Mouse (Mus musculus) heart, embryonic 11.5 days (tissue): ENCODE measurements around the gene Kcnk6. TPM values are rescaled to one million over a fixed set of nuclear protein-coding genes. Genes with fewer than 3 reads are reported as not detected.

Experiments used
- ATAC-seq: fragments of 200-750 bp; cut with Nextera tagmentation; replicated peaks from 2 replicates; pipeline ENCODE4 v1.8.0; 2017; ENCODE audit warnings: moderate library complexity; ENCODE audit not compliant: insufficient number of reproducible peaks, low FRiP score, low TSS enrichment
- H3K27ac ChIP-seq: fragments of 300-500 bp; sonication (generic); 2 replicates; pipeline ENCODE4 v1.5.1; 2014; ENCODE audit warnings: mild to moderate bottlenecking, low read depth, low read length
- H3K27me3 ChIP-seq: fragments of 300-500 bp; sonication (generic); 2 replicates; pipeline ENCODE4 v1.6.1; 2014; ENCODE audit warnings: mild to moderate bottlenecking, low read length, mixed read lengths; ENCODE audit not compliant: control insufficient read depth, insufficient read depth
- H3K36me3 ChIP-seq: fragments of 300-500 bp; sonication (generic); 2 replicates; pipeline ENCODE4 v1.6.1; 2014; ENCODE audit warnings: mild to moderate bottlenecking, low read length, moderate library complexity, mixed read lengths; ENCODE audit not compliant: control insufficient read depth, insufficient read depth
- H3K4me1 ChIP-seq: fragments of 300-500 bp; sonication (generic); 2 replicates; pipeline ENCODE4 v1.6.1; 2014; ENCODE audit warnings: low read length; ENCODE audit not compliant: control insufficient read depth, insufficient read depth
- H3K4me2 ChIP-seq: fragments of 300-500 bp; sonication (generic); 2 replicates; pipeline ENCODE4 v1.6.1; 2014; ENCODE audit warnings: mild to moderate bottlenecking, moderate library complexity
- H3K4me3 ChIP-seq: fragments of 300-500 bp; sonication (generic); 2 replicates; pipeline ENCODE4 v1.5.1; 2014; ENCODE audit warnings: low read depth, low read length
- H3K9ac ChIP-seq: fragments of 300-500 bp; sonication (generic); 2 replicates; pipeline ENCODE4 v1.6.1; 2014; ENCODE audit warnings: mild to moderate bottlenecking, low read depth, low read length, moderate library complexity
- H3K9me3 ChIP-seq: fragments of 300-500 bp; sonication (generic); replicated peaks from 2 replicates; pipeline ENCODE4 v1.6.1; 2016; ENCODE audit warnings: low read length; ENCODE audit not compliant: control insufficient read depth
- WGBS: fragments of 180-500 bp; shearing (Covaris S2); extraction: QIAGEN DNeasy Blood & Tissue Kit; methylation state at CpG from one replicate; pipeline ENCODE4 v1.1.7; 2014; ENCODE audit not compliant: insufficient replicate concordance; 5-methylcytosine and 5-hydroxymethylcytosine counted together
- polyA plus RNA-seq: library from polyadenylated mRNA; unstranded; fragments of >200 nt; fragmentation: Nextera tagmentation; extraction: Ambion mirVana; gene quantifications from 2 replicates; pipeline ENCODE4 v1.2.1, GENCODE M21; 2014

The Kcnk6 gene
- polyA plus RNA-seq, 1 experiment from 2014 or later, result 0.89 TPM

DNA sequence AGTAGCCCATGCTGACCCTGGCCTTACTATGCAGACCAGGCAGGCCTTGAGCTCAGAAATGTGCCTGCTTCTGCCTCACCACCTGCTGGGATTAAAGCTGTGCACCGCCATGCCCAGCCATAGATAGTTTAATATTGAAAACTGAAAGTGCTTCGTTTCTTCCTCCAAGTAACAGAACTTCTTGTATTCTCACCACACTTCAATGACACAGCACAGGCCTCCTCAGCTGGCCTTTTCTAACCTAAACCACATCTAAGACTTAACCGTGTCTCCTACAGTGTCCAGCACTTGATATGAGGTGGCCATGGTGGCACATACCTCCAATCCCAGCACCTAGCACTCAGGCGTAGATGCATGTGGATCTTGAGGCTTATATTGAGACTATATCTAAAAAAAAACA, 38.1 kb upstream of the Kcnk6 start:
- no peaks in the 10 kb centered on the region for H3K9me3 ChIP-seq
- no peak overlapping the region for H3K9ac ChIP-seq
- no peak overlapping the region for H3K4me3 ChIP-seq
- H3K27me3 ChIP-seq, result no peaks in the 10 kb centered on the region
- WGBS, result 80% methylated on average over 4 of the region's 4 CpGs
- H3K27ac ChIP-seq, result no peak overlapping the region
- ATAC-seq, result no peak
- no peaks in the 10 kb centered on the region for H3K36me3 ChIP-seq
- peaks cover 10% of the 10 kb centered on the region for H3K4me1 ChIP-seq
- H3K4me2 ChIP-seq, result no peak overlapping the region

DNA sequence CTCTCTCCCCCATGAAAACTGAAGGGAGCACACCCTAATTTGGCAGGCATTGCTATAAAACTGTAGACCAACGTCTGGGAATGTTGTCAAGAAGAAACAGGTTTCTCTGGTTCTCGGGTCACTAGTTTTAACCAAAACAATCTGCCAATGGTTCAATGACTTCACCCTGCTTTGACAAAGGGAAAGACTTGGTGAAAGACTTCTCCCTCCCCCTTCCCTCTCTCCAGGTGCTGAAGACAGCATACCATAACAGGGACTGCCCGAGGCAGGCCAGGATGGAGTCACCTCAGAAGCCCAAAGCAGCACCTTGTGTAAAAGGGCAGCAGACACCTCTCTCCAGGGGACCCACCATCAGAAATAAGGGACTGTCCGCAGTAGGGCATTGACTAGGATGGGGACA, 34.6 kb upstream of the Kcnk6 start:
- H3K4me2 ChIP-seq, result no peak overlapping the region
- H3K27ac ChIP-seq, result no peak overlapping the region
- H3K9me3 ChIP-seq, result no peaks in the 10 kb centered on the region
- ATAC-seq, result no peak
- peaks cover 4% of the 10 kb centered on the region for H3K4me1 ChIP-seq
- no peaks in the 10 kb centered on the region for H3K36me3 ChIP-seq
- no peak overlapping the region for H3K4me3 ChIP-seq
- WGBS, result 60% methylated on average over 4 of the region's 4 CpGs
- H3K27me3 ChIP-seq, result no peaks in the 10 kb centered on the region
- H3K9ac ChIP-seq, result no peak overlapping the region

DNA sequence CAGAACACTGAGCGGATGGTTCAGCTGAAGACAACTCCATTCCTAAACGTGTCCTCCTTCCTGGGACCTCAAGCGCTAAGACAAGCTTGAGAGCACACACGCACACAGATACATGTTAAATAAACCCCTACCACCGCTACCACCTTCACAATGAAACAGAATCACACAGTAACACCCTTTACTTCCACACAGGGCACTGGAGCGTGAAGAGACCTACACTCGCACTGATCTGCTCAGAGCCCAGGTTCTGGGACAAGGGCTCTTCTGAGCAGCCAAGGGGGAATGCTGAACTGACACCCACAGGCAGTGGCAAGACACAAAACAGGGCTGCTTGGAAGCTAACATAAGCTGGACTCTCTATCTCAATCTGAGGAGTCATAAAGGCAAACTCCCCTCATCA, 33.3 kb upstream of the Kcnk6 start:
- no peak for ATAC-seq
- no peaks in the 10 kb centered on the region for H3K9me3 ChIP-seq
- H3K9ac ChIP-seq, result no peak overlapping the region
- no peaks in the 10 kb centered on the region for H3K27me3 ChIP-seq
- no peak overlapping the region for H3K4me2 ChIP-seq
- 0 out of 2 replicates have a peak, but pooled peaks cover 2% of the 10 kb centered on the region for H3K4me1 ChIP-seq
- WGBS, result 77% methylated on average over 7 of the region's 7 CpGs
- H3K36me3 ChIP-seq, result no peaks in the 10 kb centered on the region
- no peak overlapping the region for H3K4me3 ChIP-seq
- H3K27ac ChIP-seq, result 0 out of 2 replicates have a peak overlapping the region, but pooled peaks have one; percentile 29

DNA sequence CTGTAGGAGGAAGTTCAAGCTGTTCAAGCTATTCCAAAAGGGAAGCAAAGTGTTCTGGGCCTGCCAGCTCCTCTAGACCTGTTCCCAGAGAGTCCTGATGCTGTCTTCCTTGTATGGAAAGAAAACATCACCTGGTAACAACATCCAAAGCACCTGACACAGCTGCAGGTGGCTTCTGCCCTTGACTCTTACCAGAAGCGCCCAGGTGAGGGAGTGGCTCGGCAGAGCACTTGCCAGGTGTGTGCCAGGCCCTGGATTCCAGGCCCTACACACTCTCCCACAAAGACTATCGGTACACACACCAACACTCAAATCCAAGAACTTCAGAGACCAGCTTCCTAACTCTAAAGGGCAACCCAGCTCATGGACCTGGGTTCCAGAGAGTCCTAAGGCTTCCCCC, 31.5 kb upstream of the Kcnk6 start:
- H3K9me3 ChIP-seq, result no peaks in the 10 kb centered on the region
- H3K9ac ChIP-seq, result no peak overlapping the region
- H3K27me3 ChIP-seq, result no peaks in the 10 kb centered on the region
- no peaks in the 10 kb centered on the region for H3K36me3 ChIP-seq
- H3K27ac ChIP-seq, result no peak overlapping the region
- H3K4me1 ChIP-seq, result 0 out of 2 replicates have a peak, but pooled peaks cover 6% of the 10 kb centered on the region
- H3K4me2 ChIP-seq, result no peak overlapping the region
- no peak for ATAC-seq
- no peak overlapping the region for H3K4me3 ChIP-seq
- 84% methylated on average over 3 of the region's 3 CpGs for WGBS

DNA sequence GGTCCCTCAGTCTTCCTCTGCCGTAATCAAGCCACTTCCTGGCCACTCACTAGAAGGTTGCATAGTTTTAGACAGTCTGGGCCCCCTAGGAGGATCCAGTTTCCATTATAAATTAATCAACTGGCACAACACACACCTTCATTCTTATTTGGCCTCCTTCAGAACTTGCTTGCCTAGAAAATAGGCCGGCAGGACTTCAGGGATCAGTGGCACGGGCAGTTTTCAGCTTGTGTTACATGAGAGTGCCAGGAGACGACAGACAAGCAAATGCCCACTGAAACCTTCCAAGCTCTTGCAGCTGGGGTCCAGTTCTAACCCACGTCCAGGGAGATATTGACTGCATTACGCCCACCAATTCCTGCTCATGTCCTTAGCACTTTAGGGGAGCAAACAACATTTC, 29.8 kb upstream of the Kcnk6 start:
- ATAC-seq, result no peak
- Histone ChIP-seq H3K4me1 (peaks cover 9% of the 10 kb centered on the region; the same call in 1 of the 2 replicates), H3K4me3 (no peak overlapping the region), H3K9ac (no peak overlapping the region), H3K27ac (no peak overlapping the region), H3K27me3 (no peaks in the 10 kb centered on the region), H3K4me2 (no peak overlapping the region), H3K36me3 (no peaks in the 10 kb centered on the region), H3K9me3 (no peaks in the 10 kb centered on the region)
- WGBS, result 65% methylated on average over 6 of the region's 6 CpGs

DNA sequence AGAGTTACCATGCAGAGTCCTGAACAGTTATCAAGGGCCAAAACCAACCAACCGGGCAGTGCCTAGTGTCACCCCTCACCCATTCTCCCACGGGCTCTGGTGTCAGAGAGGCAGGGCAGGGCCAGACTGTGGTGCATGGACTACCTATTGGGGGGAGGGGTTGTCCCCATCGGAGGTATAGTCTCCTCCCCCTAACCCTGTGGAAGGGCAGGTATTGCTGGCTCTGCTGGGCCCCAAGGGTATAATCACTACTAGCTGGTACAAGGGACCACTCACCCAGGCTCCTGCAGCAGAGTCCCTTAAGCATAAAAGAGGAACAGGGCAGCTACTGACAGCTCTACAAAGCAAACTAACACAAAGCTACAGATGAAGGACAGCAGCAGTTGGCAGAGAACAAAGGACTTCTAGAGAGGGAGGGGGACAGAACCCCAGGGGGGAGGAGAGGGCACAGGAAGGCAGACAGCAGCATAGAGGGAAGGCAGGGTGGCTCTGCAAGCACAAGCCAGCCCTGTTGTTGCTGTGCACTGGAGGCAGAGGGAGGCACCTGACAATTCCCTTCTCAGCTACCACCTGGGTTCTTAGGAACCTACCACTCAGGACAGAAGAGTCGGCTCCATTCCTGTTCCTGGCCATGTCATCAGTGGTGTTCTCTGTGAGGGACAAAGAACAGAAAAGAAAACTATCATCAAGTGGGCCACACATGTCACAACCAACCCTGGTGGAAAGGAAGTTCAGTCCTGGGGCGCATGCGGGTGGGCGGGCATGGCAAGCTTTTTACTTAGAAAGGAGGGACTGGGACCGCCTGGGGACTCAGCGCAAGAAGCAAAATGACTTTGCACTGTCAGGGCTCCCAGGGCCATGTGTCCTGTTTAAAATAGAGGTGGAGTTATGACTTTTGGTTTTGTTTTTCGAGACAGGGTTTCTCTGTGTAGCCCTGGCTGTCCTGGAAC, 27.7 kb upstream of the Kcnk6 start:
- no peak overlapping the region for H3K4me2 ChIP-seq
- no peak overlapping the region for H3K27ac ChIP-seq
- H3K9ac ChIP-seq, result no peak overlapping the region
- no peaks in the 10 kb centered on the region for H3K9me3 ChIP-seq
- H3K27me3 ChIP-seq, result no peaks in the 10 kb centered on the region
- no peak for ATAC-seq
- no peaks in the 10 kb centered on the region for H3K36me3 ChIP-seq
- H3K4me1 ChIP-seq, result peaks cover 9% of the 10 kb centered on the region; the same call in 1 of the 2 replicates
- WGBS, result 73% methylated on average over 10 of the region's 10 CpGs
- no peak overlapping the region for H3K4me3 ChIP-seq

DNA sequence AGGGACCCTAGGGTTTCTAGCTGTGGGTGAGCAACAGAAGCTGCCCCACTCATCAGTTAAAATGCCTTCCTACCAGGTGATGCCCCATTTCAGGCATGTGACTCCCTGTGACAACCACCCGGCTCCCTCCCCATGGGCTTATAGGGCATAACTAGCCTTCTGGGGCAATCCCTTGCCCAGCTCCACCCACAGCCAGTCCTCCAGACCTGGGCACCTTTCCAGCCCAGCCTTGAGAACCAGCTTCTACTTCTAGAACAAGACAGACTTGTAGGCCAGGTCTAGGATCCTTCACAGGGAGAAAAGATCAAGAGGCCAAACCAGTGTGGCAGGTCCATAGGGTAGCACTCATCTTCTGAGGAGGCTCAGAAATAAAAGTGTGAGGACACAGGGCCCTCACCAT, 25.1 kb upstream of the Kcnk6 start:
- Histone ChIP-seq H3K4me1 (peaks cover 9% of the 10 kb centered on the region; the same call in 1 of the 2 replicates), H3K27ac (no peak overlapping the region), H3K4me3 (no peak overlapping the region), H3K9me3 (no peaks in the 10 kb centered on the region), H3K4me2 (no peak overlapping the region), H3K27me3 (no peaks in the 10 kb centered on the region), H3K9ac (no peak overlapping the region), H3K36me3 (no peaks in the 10 kb centered on the region)
- no peak for ATAC-seq
- 86% methylated on average over 1 of the region's 1 CpGs for WGBS

DNA sequence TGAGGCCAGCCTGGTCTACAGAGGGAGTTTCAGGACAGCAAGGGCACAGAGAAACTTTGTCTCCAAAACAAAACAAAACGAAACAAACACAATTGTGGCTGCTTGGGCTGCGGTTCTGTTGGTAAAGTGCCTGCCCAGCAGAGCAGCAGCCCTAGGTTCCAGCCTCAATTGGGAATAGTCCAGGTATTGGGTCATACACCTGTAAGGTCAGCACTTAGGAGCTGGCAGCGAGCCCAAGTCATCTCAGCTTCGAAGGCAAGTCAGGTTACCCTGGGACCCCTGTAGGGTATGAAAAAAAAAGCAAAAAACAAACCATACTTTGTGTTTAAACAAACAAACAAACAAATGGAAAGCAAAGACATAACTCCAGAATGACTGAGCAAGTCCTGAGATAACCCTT, 23.6 kb upstream of the Kcnk6 start:
- H3K4me2 ChIP-seq, result no peak overlapping the region
- no peak for ATAC-seq
- H3K27me3 ChIP-seq, result no peaks in the 10 kb centered on the region
- no peaks in the 10 kb centered on the region for H3K36me3 ChIP-seq
- H3K27ac ChIP-seq, result no peak overlapping the region
- H3K9ac ChIP-seq, result no peak overlapping the region
- no peak overlapping the region for H3K4me3 ChIP-seq
- peaks cover 7% of the 10 kb centered on the region; the same call in 1 of the 2 replicates for H3K4me1 ChIP-seq
- WGBS, result 79% methylated on average over 4 of the region's 4 CpGs
- H3K9me3 ChIP-seq, result no peaks in the 10 kb centered on the region

DNA sequence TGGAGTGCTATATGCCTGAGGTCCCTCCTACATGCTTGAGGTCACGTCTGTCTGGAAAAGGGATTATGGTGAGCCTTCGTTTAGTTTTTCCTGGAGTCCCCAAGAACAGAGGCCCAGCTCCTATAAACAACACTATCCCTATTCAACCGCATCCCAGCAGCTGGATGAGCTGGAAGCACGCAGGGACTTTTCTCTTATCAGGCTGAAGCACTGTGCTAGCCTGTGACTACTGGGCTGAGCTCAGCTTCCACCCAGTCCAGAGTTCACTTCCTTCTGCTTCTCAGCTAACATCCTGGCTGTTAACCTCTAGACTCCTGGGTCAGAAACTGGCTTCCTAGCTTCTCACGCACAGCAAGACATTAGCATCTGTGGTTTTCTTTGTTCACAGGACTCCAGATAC, 21.5 kb upstream of the Kcnk6 start:
- ATAC-seq, result no peak
- Histone ChIP-seq H3K9ac (no peak overlapping the region), H3K27ac (no peak overlapping the region), H3K4me1 (peaks cover 4% of the 10 kb centered on the region; the same call in 1 of the 2 replicates), H3K4me2 (no peak overlapping the region), H3K27me3 (no peaks in the 10 kb centered on the region), H3K36me3 (no peaks in the 10 kb centered on the region), H3K9me3 (no peaks in the 10 kb centered on the region), H3K4me3 (no peak overlapping the region)
- 34% methylated on average over 5 of the region's 5 CpGs for WGBS
